Mouse (Mus musculus): ENCODE measurements around the gene Foxf1. TPM values are rescaled to one million over a fixed set of nuclear protein-coding genes. Genes with fewer than 3 reads are reported as not detected.

The Foxf1 gene
- polyA plus RNA-seq, 1 experiment, result not detected

DNA sequence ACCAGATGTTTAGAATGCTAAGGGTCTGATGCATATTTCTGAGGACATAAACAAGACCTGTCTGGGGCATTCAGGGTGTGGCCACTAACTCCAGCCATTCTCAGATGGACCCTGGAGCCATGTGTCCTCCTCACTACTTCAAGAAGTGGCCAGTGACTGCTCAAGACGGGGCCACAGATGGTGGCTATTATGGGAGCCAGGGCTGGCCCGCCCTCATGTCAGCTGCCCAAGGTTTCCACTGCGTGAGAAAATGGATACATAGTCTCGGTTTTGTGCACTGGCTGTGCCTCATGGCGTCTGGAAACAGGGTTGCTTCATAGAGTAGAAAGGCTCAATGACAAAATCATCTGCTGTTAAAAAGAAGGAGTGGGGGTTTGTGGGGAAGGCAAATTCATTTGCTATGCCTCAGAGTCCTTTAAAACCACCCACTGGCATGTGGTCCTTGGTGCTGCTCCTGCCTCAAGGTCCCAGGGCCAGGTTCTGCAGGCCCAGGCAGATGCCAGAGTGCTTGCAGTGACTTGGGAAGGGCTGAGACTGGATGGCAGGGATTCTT is 48.9 kb downstream of the Foxf1 start:
- Histone ChIP-seq H3K36me3 (ENCODE audit: control insufficient read depth, insufficient read depth) (no peaks in the 10 kb centered on the region), H3K79me2 (ENCODE audit: control insufficient read depth, insufficient read depth) (no peaks in the 10 kb centered on the region), H3K4me2 (ENCODE audit: low read depth) (peak overlapping the region; percentile 71), H3K4me3 (no peak overlapping the region), H3K27me3 (ENCODE audit: control insufficient read depth, insufficient read depth, insufficient read length) (no peaks in the 10 kb centered on the region), H3ac (ENCODE audit: control insufficient read depth, insufficient read length) (no peak overlapping the region)
- TF ChIP-seq REST (IDR thresholded peaks at IDR 0.05; ENCODE audit: insufficient read depth, insufficient read length), result no peak
- TF ChIP-seq MYOD1 (IDR thresholded peaks at IDR 0.05; ENCODE audit: control insufficient read depth in 1 of 3, insufficient read length in 2 of 3, low read depth in 2 of 3), result peak in 2 of 3 experiments; percentile 6 to 54
- TF ChIP-seq TCF12 (IDR thresholded peaks at IDR 0.05; ENCODE audit: insufficient read depth, poor library complexity, severe bottlenecking), result no peak
- TF ChIP-seq CEBPB (IDR thresholded peaks at IDR 0.05; ENCODE audit: insufficient read depth, poor library complexity, severe bottlenecking), result no peak
- TF ChIP-seq POLR2A (IDR thresholded peaks at IDR 0.05; ENCODE audit: insufficient read length, low read depth), result no peak
- peak in 2 of 3 experiments; percentile 10 to 67 for TF ChIP-seq MYOG (IDR thresholded peaks at IDR 0.05; ENCODE audit: control insufficient read depth in 1 of 3, insufficient read depth in 1 of 3, insufficient read length in 2 of 3, low read depth in 2 of 3)
- no peak for TF ChIP-seq POLR2AphosphoS2 (IDR thresholded peaks at IDR 0.05; ENCODE audit: insufficient read length, low read depth)
- TF ChIP-seq USF1 (IDR thresholded peaks at IDR 0.05; ENCODE audit: low read depth), result no peak
- TF ChIP-seq TCF3 (IDR thresholded peaks at IDR 0.05; ENCODE audit: insufficient read length, low read depth), result no peak
- TF ChIP-seq MAX (IDR thresholded peaks at IDR 0.05; ENCODE audit: low read depth), result no peak
- no peak for TF ChIP-seq E2F4 (IDR thresholded peaks at IDR 0.05; ENCODE audit: insufficient read depth)
- no peak for TF ChIP-seq SRF (IDR thresholded peaks at IDR 0.05; ENCODE audit: control insufficient read depth, insufficient read length, low read depth)

DNA sequence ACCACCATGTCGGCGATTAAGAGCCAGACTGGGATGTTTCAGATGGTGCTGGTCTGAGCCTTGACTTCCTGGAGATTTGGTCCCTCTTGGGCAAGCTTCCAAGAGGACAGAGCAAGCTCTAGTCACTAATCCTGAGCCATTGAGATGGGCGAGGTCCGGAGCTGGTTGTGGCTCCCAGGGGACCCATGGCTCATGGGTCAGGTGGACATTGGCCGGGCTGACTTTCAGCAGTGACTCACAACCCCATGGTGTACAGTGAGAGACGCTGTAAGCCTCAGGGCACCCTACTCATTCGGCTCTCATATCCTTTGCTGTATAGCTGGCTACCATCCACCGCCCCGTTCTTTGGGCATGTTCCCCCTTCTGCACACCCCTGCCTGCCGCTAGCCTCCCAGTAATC is 49.9 kb downstream of the Foxf1 start:
- Histone ChIP-seq H3K36me3 (ENCODE audit: control insufficient read depth, insufficient read depth) (no peaks in the 10 kb centered on the region), H3ac (ENCODE audit: control insufficient read depth, insufficient read length) (no peak overlapping the region), H3K79me2 (ENCODE audit: control insufficient read depth, insufficient read depth) (no peaks in the 10 kb centered on the region), H3K4me3 (no peak overlapping the region), H3K4me2 (ENCODE audit: low read depth) (peak overlapping the region; percentile 71), H3K27me3 (ENCODE audit: control insufficient read depth, insufficient read depth, insufficient read length) (no peaks in the 10 kb centered on the region)
- TF ChIP-seq TCF12 (IDR thresholded peaks at IDR 0.05; ENCODE audit: insufficient read depth, poor library complexity, severe bottlenecking) (no peak), POLR2A (IDR thresholded peaks at IDR 0.05; ENCODE audit: insufficient read length, low read depth) (peak; percentile 47), SRF (IDR thresholded peaks at IDR 0.05; ENCODE audit: control insufficient read depth, insufficient read length, low read depth) (no peak), MAX (IDR thresholded peaks at IDR 0.05; ENCODE audit: low read depth) (peak; percentile 55), MYOD1 (IDR thresholded peaks at IDR 0.05; ENCODE audit: control insufficient read depth in 1 of 3, insufficient read length in 2 of 3, low read depth in 2 of 3) (peak in 1 of 3 experiments; percentile 55), POLR2AphosphoS2 (IDR thresholded peaks at IDR 0.05; ENCODE audit: insufficient read length, low read depth) (no peak), MYOG (IDR thresholded peaks at IDR 0.05; ENCODE audit: control insufficient read depth in 1 of 3, insufficient read depth in 1 of 3, insufficient read length in 2 of 3, low read depth in 2 of 3) (no peak), USF1 (IDR thresholded peaks at IDR 0.05; ENCODE audit: low read depth) (peak; percentile 45)

DNA sequence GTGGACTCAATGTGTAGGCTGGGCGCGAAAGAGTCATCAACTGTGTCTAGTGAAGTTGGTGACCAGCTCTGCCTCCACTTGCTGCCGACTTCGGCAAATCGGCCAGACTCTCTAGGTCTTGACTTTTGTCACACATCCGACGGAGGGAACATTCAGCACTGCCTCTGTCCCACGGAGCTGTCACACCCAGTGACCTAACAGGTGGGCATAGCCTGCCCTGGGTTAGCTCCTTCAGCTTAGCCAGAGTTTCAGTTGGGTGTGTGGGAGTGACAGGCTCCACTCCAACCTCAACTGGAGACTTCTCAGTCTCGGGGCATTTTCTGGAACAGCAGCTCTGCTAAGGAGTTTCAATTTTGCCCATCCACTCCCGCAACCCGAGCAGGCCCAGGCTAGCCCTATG is 50.3 kb downstream of the Foxf1 start:
- Histone ChIP-seq H3ac (ENCODE audit: control insufficient read depth, insufficient read length) (no peak overlapping the region), H3K4me2 (ENCODE audit: low read depth) (peak overlapping the region; percentile 71), H3K79me2 (ENCODE audit: control insufficient read depth, insufficient read depth) (no peaks in the 10 kb centered on the region), H3K4me3 (no peak overlapping the region), H3K27me3 (ENCODE audit: control insufficient read depth, insufficient read depth, insufficient read length) (no peaks in the 10 kb centered on the region), H3K36me3 (ENCODE audit: control insufficient read depth, insufficient read depth) (no peaks in the 10 kb centered on the region)
- TF ChIP-seq MYOD1 (IDR thresholded peaks at IDR 0.05; ENCODE audit: control insufficient read depth in 1 of 3, insufficient read length in 2 of 3, low read depth in 2 of 3), result peak in 2 of 3 experiments; percentile 49 to 92
- TF ChIP-seq E2F4 (IDR thresholded peaks at IDR 0.05; ENCODE audit: insufficient read depth), result no peak
- peak in 1 of 3 experiments; percentile 62 for TF ChIP-seq MYOG (IDR thresholded peaks at IDR 0.05; ENCODE audit: control insufficient read depth in 1 of 3, insufficient read depth in 1 of 3, insufficient read length in 2 of 3, low read depth in 2 of 3)

DNA sequence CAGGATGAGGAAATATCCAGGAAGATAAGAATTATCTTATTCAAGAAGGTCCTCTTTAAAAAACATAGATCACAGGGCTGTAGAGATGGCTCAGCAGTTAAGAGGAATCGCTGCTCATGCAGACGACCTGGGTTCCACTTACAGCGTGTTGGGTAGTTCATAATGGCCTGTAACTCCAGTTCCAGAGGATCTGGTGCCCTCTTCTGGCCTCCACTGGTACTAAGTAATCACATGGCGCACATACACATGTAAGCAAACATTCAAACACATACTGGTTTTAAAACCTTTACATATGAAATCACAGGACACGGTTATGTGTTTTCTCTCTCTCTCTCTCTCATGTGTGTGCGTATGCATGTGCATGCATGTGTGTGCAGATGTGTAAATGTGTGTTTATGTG is 52.7 kb downstream of the Foxf1 start:
- TF ChIP-seq TCF12 (IDR thresholded peaks at IDR 0.05; ENCODE audit: insufficient read depth, poor library complexity, severe bottlenecking), result no peak
- no peak for TF ChIP-seq MYOG (IDR thresholded peaks at IDR 0.05; ENCODE audit: control insufficient read depth in 1 of 3, insufficient read depth in 1 of 3, insufficient read length in 2 of 3, low read depth in 2 of 3)
- no peak for TF ChIP-seq TCF3 (IDR thresholded peaks at IDR 0.05; ENCODE audit: insufficient read length, low read depth)
- TF ChIP-seq MAX (IDR thresholded peaks at IDR 0.05; ENCODE audit: low read depth), result no peak
- TF ChIP-seq CEBPB (IDR thresholded peaks at IDR 0.05; ENCODE audit: insufficient read depth, poor library complexity, severe bottlenecking), result no peak
- TF ChIP-seq SRF (IDR thresholded peaks at IDR 0.05; ENCODE audit: control insufficient read depth, insufficient read length, low read depth), result no peak
- no peak for TF ChIP-seq REST (IDR thresholded peaks at IDR 0.05; ENCODE audit: insufficient read depth, insufficient read length)
- no peak for TF ChIP-seq POLR2AphosphoS2 (IDR thresholded peaks at IDR 0.05; ENCODE audit: insufficient read length, low read depth)
- TF ChIP-seq E2F4 (IDR thresholded peaks at IDR 0.05; ENCODE audit: insufficient read depth), result no peak
- no peak for TF ChIP-seq MYOD1 (IDR thresholded peaks at IDR 0.05; ENCODE audit: control insufficient read depth in 1 of 3, insufficient read length in 2 of 3, low read depth in 2 of 3)
- no peak for TF ChIP-seq POLR2A (IDR thresholded peaks at IDR 0.05; ENCODE audit: insufficient read length, low read depth)
- no peak for TF ChIP-seq USF1 (IDR thresholded peaks at IDR 0.05; ENCODE audit: low read depth)
- Histone ChIP-seq H3K4me3 (no peak overlapping the region), H3K27me3 (ENCODE audit: control insufficient read depth, insufficient read depth, insufficient read length) (no peaks in the 10 kb centered on the region), H3K4me2 (ENCODE audit: low read depth) (no peak overlapping the region), H3K36me3 (ENCODE audit: control insufficient read depth, insufficient read depth) (no peaks in the 10 kb centered on the region), H3K79me2 (ENCODE audit: control insufficient read depth, insufficient read depth) (no peaks in the 10 kb centered on the region), H3ac (ENCODE audit: control insufficient read depth, insufficient read length) (no peak overlapping the region)

Other genes starting within 250 kb of the Foxf1 start
- 22.3 TPM for gene Mthfsd, start 24.0 kb downstream of the Foxf1 start, polyA plus RNA-seq (2012; fragmentation: generic; extraction: Trizol)
- 7.3 TPM for gene Foxc2, start 31.8 kb downstream of the Foxf1 start, polyA plus RNA-seq (2012; fragmentation: generic; extraction: Trizol)
- gene Foxl1, start 43.6 kb downstream of the Foxf1 start, polyA plus RNA-seq (2012; fragmentation: generic; extraction: Trizol), result 2.6 TPM